Mouse (Mus musculus): Measurements from ENCODE around the gene Rasl11a. TPM values are rescaled to one million over a fixed set of nuclear protein-coding genes. Genes with fewer than 3 reads are reported as not detected.
A peak's percentile ranks its signal among the peaks of the same experiment; 100 is the strongest.
"Not testable (repeated sequence)": the region's sequence is repeated elsewhere in the genome, so short reads cannot be mapped to it uniquely, and the experiment has no call there.

Rasl11a gene
- polyA plus RNA-seq, 1 experiment from 2014 or later: 58.0 TPM

DNA sequence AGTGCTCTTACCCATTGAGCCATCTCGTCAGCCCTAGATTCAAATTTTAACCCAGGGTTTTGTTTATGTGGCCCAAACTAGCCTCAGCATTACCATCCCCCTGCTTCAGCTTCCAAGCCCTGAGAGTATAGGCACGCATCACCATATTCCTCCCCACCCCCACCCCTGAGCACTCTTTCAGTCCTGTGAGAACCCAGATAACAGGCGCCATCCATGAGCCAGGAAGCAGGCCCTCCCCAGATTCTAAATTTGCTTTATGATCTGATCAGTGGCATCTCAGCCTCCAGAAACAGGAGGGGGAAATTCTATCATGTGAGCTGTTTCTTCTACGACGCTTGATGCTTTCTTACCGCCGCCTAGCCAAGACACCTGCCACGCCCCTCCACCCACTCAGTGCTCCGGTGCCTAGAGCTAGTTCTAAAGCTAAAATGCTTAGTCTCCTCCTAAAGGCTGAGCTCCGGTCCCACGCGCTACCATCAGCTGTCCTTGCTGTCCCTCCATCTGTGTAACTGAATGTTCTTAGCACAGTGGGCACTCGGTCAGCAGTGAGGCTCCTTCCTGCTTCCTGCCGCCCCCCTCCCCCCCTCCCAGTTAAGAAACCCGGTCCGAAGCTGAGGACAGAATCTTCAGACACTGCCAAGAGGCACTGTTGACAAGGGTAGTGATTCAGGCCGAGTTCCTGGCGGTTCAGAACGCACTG lies 22.5 kb downstream of the Rasl11a start:
- ATAC-seq (ENCODE audit: low FRiP score, low TSS enrichment): peak; percentile 53
- H3K9ac ChIP-seq (ENCODE audit: low read depth, low read length): peak overlapping the region; percentile 40; the same call in 1 of the 2 replicates

DNA sequence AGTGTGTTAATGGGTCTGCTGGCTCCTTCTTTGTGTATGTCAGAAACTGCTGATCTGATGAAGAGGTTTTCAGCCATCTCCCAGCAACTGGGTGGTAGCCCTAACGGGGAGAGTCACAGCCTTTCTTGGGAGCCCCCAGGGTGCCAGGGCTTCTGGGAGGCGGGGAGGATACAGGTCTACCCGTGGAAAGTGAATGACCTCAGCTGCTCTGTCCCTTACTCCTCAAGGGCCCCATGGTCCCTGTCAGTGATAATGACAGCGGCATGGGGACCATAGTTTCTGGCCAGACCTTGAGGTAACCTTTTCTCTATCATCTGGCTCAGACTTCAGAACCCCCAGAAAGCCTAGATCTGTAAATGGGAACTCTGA lies 23.1 kb downstream of the Rasl11a start:
- ATAC-seq (ENCODE audit: low FRiP score, low TSS enrichment): no peak
- Histone ChIP-seq H3K4me1 (ENCODE audit: control insufficient read depth, insufficient read depth, low read length) (peaks cover 11% of the 10 kb centered on the region; the same call in 1 of the 2 replicates), H3K36me3 (ENCODE audit: control insufficient read depth, insufficient read depth, low read length) (no peaks in the 10 kb centered on the region), H3K27ac (ENCODE audit: low read depth, low read length) (no peak overlapping the region), H3K4me3 (ENCODE audit: low read length) (no peak overlapping the region), H3K9me3 (ENCODE audit: control insufficient read depth, low read length) (no peaks in the 10 kb centered on the region), H3K9ac (ENCODE audit: low read depth, low read length) (0 out of 2 replicates have a peak overlapping the region, but pooled peaks have one; percentile 40), H3K4me2 (replicated peaks; ENCODE audit: low read depth, low read length) (peak overlapping the region; percentile 35), H3K27me3 (ENCODE audit: control insufficient read depth, insufficient read depth, low read length) (no peaks in the 10 kb centered on the region)
- 20% methylated on average over 4 of the region's 4 CpGs for WGBS

More for the DNA sequence above, 22.5 kb downstream of the Rasl11a start:
- Histone ChIP-seq H3K4me3 (ENCODE audit: low read length) (0 out of 2 replicates have a peak overlapping the region, but pooled peaks have one; percentile 4), H3K27ac (ENCODE audit: low read depth, low read length) (no peak overlapping the region), H3K4me2 (replicated peaks; ENCODE audit: low read depth, low read length) (peak overlapping the region; percentile 35), H3K27me3 (ENCODE audit: control insufficient read depth, insufficient read depth, low read length) (no peaks in the 10 kb centered on the region), H3K36me3 (ENCODE audit: control insufficient read depth, insufficient read depth, low read length) (no peaks in the 10 kb centered on the region), H3K4me1 (ENCODE audit: control insufficient read depth, insufficient read depth, low read length) (peaks cover 11% of the 10 kb centered on the region; the same call in 1 of the 2 replicates), H3K9me3 (ENCODE audit: control insufficient read depth, low read length) (no peaks in the 10 kb centered on the region)
- WGBS: 4% methylated on average over 19 of the region's 19 CpGs

- no peak overlapping the region for H3K4me2 ChIP-seq (replicated peaks; ENCODE audit: low read depth, low read length)
- no peak overlapping the region for H3K4me3 ChIP-seq (ENCODE audit: low read length)
- no peaks in the 10 kb centered on the region for H3K36me3 ChIP-seq (ENCODE audit: control insufficient read depth, insufficient read depth, low read length)
- H3K27me3 ChIP-seq (ENCODE audit: control insufficient read depth, insufficient read depth, low read length): no peaks in the 10 kb centered on the region
- no peak overlapping the region for H3K27ac ChIP-seq (ENCODE audit: low read depth, low read length)
- H3K9me3 ChIP-seq (ENCODE audit: control insufficient read depth, low read length): 0 out of 2 replicates have a peak, but pooled peaks cover 2% of the 10 kb centered on the region
- ATAC-seq (ENCODE audit: low FRiP score, low TSS enrichment): no peak
- H3K4me1 ChIP-seq (ENCODE audit: control insufficient read depth, insufficient read depth, low read length): 0 out of 2 replicates have a peak, but pooled peaks cover under 1% of the 10 kb centered on the region
- H3K9ac ChIP-seq (ENCODE audit: low read depth, low read length): no peak overlapping the region
- 93% methylated on average over 5 of the region's 5 CpGs for WGBS
These were observed 28.2 kb downstream of the Rasl11a start for GRCm38 (mm10) chr5:146872981-146873631.

- Histone ChIP-seq H3K27me3 (ENCODE audit: control insufficient read depth, insufficient read depth, low read length) (no peaks in the 10 kb centered on the region), H3K36me3 (ENCODE audit: control insufficient read depth, insufficient read depth, low read length) (no peaks in the 10 kb centered on the region), H3K9ac (ENCODE audit: low read depth, low read length) (no peak overlapping the region), H3K4me1 (ENCODE audit: control insufficient read depth, insufficient read depth, low read length) (no peaks in the 10 kb centered on the region), H3K4me2 (replicated peaks; ENCODE audit: low read depth, low read length) (no peak overlapping the region), H3K9me3 (ENCODE audit: control insufficient read depth, low read length) (0 out of 2 replicates have a peak, but pooled peaks cover 2% of the 10 kb centered on the region), H3K27ac (ENCODE audit: low read depth, low read length) (no peak overlapping the region), H3K4me3 (ENCODE audit: low read length) (no peak overlapping the region)
- 32% methylated on average over 2 of the region's 2 CpGs for WGBS
- ATAC-seq (ENCODE audit: low FRiP score, low TSS enrichment): peak; percentile 75
These were observed 31.2 kb downstream of the Rasl11a start for GRCm38 (mm10) chr5:146876024-146876423.

GRCm38 (mm10) chr5:146877882-146878281 lies 33.0 kb downstream of the Rasl11a start:
- H3K36me3 ChIP-seq (ENCODE audit: control insufficient read depth, insufficient read depth, low read length); H3K27me3 ChIP-seq (ENCODE audit: control insufficient read depth, insufficient read depth, low read length); H3K9me3 ChIP-seq (ENCODE audit: control insufficient read depth, low read length); H3K4me3 ChIP-seq (ENCODE audit: low read length); H3K9ac ChIP-seq (ENCODE audit: low read depth, low read length); ATAC-seq (ENCODE audit: low FRiP score, low TSS enrichment); H3K27ac ChIP-seq (ENCODE audit: low read depth, low read length); H3K4me1 ChIP-seq (ENCODE audit: control insufficient read depth, insufficient read depth, low read length); H3K4me2 ChIP-seq (replicated peaks; ENCODE audit: low read depth, low read length): not testable (repeated sequence)
- WGBS: 88% methylated on average over 5 of the region's 6 CpGs

DNA sequence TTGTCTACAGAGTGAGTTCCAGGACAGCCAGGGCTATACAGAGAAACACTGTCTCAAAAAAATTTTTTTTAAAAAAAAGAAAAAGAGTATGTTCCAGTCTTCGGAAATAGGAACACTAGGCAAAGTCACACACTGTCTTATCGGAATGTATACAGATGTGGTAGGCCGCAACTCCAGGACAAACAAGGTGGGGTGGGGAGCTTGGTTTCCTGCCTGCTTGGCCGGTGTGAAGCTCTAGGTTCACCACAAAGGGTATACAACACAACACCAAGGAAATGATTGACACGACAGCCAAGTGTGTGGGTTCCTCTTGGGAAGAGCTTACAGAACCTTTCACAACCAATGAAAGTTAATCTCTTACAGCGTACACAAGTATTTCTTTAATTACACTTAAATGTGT lies 37.4 kb downstream of the Rasl11a start:
- Histone ChIP-seq H3K27me3 (ENCODE audit: control insufficient read depth, insufficient read depth, low read length) (no peaks in the 10 kb centered on the region), H3K9ac (ENCODE audit: low read depth, low read length) (no peak overlapping the region), H3K4me1 (ENCODE audit: control insufficient read depth, insufficient read depth, low read length) (no peaks in the 10 kb centered on the region), H3K27ac (ENCODE audit: low read depth, low read length) (no peak overlapping the region), H3K9me3 (ENCODE audit: control insufficient read depth, low read length) (no peaks in the 10 kb centered on the region), H3K4me2 (replicated peaks; ENCODE audit: low read depth, low read length) (no peak overlapping the region), H3K4me3 (ENCODE audit: low read length) (no peak overlapping the region), H3K36me3 (ENCODE audit: control insufficient read depth, insufficient read depth, low read length) (no peaks in the 10 kb centered on the region)
- no peak for ATAC-seq (ENCODE audit: low FRiP score, low TSS enrichment)
- WGBS: 86% methylated on average over 6 of the region's 6 CpGs

- WGBS: 74% methylated on average over 7 of the region's 7 CpGs
- no peak for ATAC-seq (ENCODE audit: low FRiP score, low TSS enrichment)
- Histone ChIP-seq H3K27me3 (ENCODE audit: control insufficient read depth, insufficient read depth, low read length) (no peaks in the 10 kb centered on the region), H3K36me3 (ENCODE audit: control insufficient read depth, insufficient read depth, low read length) (no peaks in the 10 kb centered on the region), H3K9ac (ENCODE audit: low read depth, low read length) (no peak overlapping the region), H3K27ac (ENCODE audit: low read depth, low read length) (no peak overlapping the region), H3K4me1 (ENCODE audit: control insufficient read depth, insufficient read depth, low read length) (no peaks in the 10 kb centered on the region), H3K4me2 (replicated peaks; ENCODE audit: low read depth, low read length) (no peak overlapping the region), H3K4me3 (ENCODE audit: low read length) (no peak overlapping the region), H3K9me3 (ENCODE audit: control insufficient read depth, low read length) (no peaks in the 10 kb centered on the region)
These were observed 38.2 kb downstream of the Rasl11a start for GRCm38 (mm10) chr5:146883053-146883452.

DNA sequence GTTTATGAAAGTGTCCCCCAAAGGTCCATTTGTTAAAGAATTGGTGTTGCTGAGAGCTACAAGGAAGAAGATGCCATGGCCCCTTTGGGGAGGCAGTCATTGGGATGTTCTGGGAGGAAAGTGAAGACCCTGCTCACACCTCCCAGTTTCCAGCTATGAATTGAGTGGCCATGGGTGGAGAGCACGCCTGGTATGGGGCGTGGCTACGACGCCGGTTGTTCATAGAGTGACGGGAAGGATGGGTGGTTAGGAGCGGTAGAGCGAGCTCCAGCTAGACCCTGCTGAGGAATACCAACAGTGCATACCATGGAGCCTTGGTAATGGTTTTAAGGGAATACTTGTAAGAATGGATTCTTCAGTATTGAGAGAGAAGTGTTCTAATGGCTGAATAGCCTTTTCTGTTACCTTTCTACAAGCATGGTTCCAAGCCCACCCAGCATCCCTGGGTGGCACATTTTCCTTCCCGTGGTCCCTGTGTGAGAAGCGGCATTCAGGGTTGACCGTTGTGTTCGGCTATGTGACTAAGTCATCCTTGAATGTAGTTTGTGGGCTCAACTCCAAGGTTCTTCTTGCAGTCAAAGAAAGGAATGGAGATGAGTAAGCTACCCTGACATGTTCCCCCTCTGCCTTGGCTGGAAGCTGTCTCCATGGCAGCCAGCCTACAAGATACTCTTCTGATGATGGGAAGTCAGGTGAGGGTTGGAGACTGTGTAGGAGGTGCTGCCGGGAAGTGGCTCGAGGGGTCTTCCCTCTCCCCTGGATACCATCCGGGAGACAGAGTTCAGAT lies 38.8 kb downstream of the Rasl11a start:
- Histone ChIP-seq H3K9me3 (ENCODE audit: control insufficient read depth, low read length) (no peaks in the 10 kb centered on the region), H3K4me1 (ENCODE audit: control insufficient read depth, insufficient read depth, low read length) (no peaks in the 10 kb centered on the region), H3K36me3 (ENCODE audit: control insufficient read depth, insufficient read depth, low read length) (no peaks in the 10 kb centered on the region), H3K27me3 (ENCODE audit: control insufficient read depth, insufficient read depth, low read length) (no peaks in the 10 kb centered on the region), H3K4me3 (ENCODE audit: low read length) (no peak overlapping the region), H3K9ac (ENCODE audit: low read depth, low read length) (no peak overlapping the region), H3K27ac (ENCODE audit: low read depth, low read length) (no peak overlapping the region), H3K4me2 (replicated peaks; ENCODE audit: low read depth, low read length) (no peak overlapping the region)
- 86% methylated on average over 15 of the region's 15 CpGs for WGBS
- ATAC-seq (ENCODE audit: low FRiP score, low TSS enrichment): no peak
